Mouse (Mus musculus) Patski (cell line): ENCODE data around the gene Unc45a. TPM values are rescaled to one million over a fixed set of nuclear protein-coding genes. Genes with fewer than 3 reads are reported as not detected.

Experiments
- ATAC-seq: fragments of 100-300 bp; one replicate; pipeline ENCODE4 v1.8.0; 2021
- CTCF ChIA-PET: fragments of 350-600 bp; sonication (Branson Sonifier 250); formaldehyde crosslinking; loops from one replicate; lab custom pipeline; 2022; ENCODE audit warnings: inconsistent platforms; lab: Charles Lee
- POLR2A ChIA-PET: fragments of 350-600 bp; sonication (Branson Sonifier 250); formaldehyde crosslinking; loops from one replicate; lab custom pipeline; 2022; ENCODE audit warnings: antibody characterized with exemption, inconsistent platforms; lab: Charles Lee
- DNase-seq: peaks from one replicate; pipeline ENCODE4 v3.0.0-alpha.2; 2011; ENCODE audit warnings: low read depth, low spot score
- H3K27me3 ChIP-seq: fragments of 371-371 bp; one replicate; pipeline ENCODE4 v1.5.1; 2021
- CTCF ChIP-seq: fragments of 100-300 bp; IDR thresholded peaks from one replicate; pipeline ENCODE4 v1.5.1; 2021
- in situ Hi-C: fragments of 300-500 bp; cut with MboI; formaldehyde crosslinking; loops from 3 replicates; pipeline ENCODE4 v1.11.1; 2018; ENCODE audit warnings: low pct_unique_long_range_greater_than_20kb, mixed read lengths
- polyA plus RNA-seq: library from polyadenylated mRNA; unstranded; gene quantifications from one replicate; pipeline ENCODE4 v1.2.3, GENCODE M21; 2021

Gene Unc45a
- polyA plus RNA-seq, 1 experiment from 2014 or later, result 71.3 TPM

GRCm38 (mm10) chr7:80296462-80296861 lies 44.3 kb downstream of the Unc45a start:
- DNase-seq (no peak), ATAC-seq (no peak)
- in situ Hi-C loops, result no loop called here
- POLR2A ChIA-PET, result interaction anchor here (0.6 to 0.7 kb wide), 2 partner anchors 27 to 42 kb away, joined by 4 to 5 read pairs; no protein-coding TSS in a partner anchor
- TF ChIP-seq CTCF, result no peak
- no peaks in the 10 kb centered on the region for H3K27me3 ChIP-seq
- CTCF ChIA-PET, result interaction anchor here (1.2 kb wide), 1 partner anchor 20 kb away, joined by 3 read pairs; no protein-coding TSS in a partner anchor

- no peak for TF ChIP-seq CTCF
- in situ Hi-C loops, result no loop called here
- DNase-seq (no peak), ATAC-seq (no peak)
- ChIA-PET CTCF (interaction anchor here (2.1 kb wide), 1 partner anchor 13 kb away, joined by 6 read pairs; no protein-coding TSS in a partner anchor), POLR2A (no interaction called here)
- no peaks in the 10 kb centered on the region for H3K27me3 ChIP-seq
Observed at GRCm38 (mm10) chr7:80294764-80295648, 45.8 kb downstream of the Unc45a start.

- POLR2A ChIA-PET, result no interaction called here
- in situ Hi-C loops, result no loop called here
- CTCF ChIA-PET, result interaction anchor here (1.6 to 2.1 kb wide), 2 partner anchors 10 to 13 kb away, joined by 4 to 6 read pairs; no protein-coding TSS in a partner anchor
- peak; percentile 82 for DNase-seq
- TF ChIP-seq CTCF, result no peak
- peak; percentile 88 for ATAC-seq
- no peaks in the 10 kb centered on the region for H3K27me3 ChIP-seq
Observed at GRCm38 (mm10) chr7:80294062-80294763, 46.6 kb downstream of the Unc45a start, which contains the start of gene Prc1. TSS of gene Prc1 (plus strand) at chr7:80294450.

GRCm38 (mm10) chr7:80287736-80288135 lies 53.1 kb downstream of the Unc45a start:
- DNase-seq (no peak), ATAC-seq (no peak)
- ChIA-PET CTCF (no interaction called here), POLR2A (interaction anchor here (0.9 kb wide), 1 partner anchor 10 kb away, joined by 4 read pairs; no protein-coding TSS in a partner anchor)
- TF ChIP-seq CTCF, result no peak
- H3K27me3 ChIP-seq, result no peaks in the 10 kb centered on the region
- in situ Hi-C loops, result no loop called here

- no peak for TF ChIP-seq CTCF
- ATAC-seq, result no peak
- CTCF ChIA-PET, result no interaction called here
- in situ Hi-C loops, result no loop called here
- no peak for DNase-seq
- no peaks in the 10 kb centered on the region for H3K27me3 ChIP-seq
- POLR2A ChIA-PET, result no interaction called here
Observed at GRCm38 (mm10) chr7:80285725-80286124, 55.1 kb downstream of the Unc45a start.

- DNase-seq, result no peak
- ChIA-PET POLR2A (no interaction called here), CTCF (interaction anchor here (1.3 kb wide), 1 partner anchor 9 kb away, joined by 4 read pairs; the partner anchor contains the start of gene Prc1)
- in situ Hi-C loops, result no loop called here
- H3K27me3 ChIP-seq, result no peaks in the 10 kb centered on the region
- no peak for ATAC-seq
- TF ChIP-seq CTCF, result no peak
Observed at GRCm38 (mm10) chr7:80284391-80284790, 56.4 kb downstream of the Unc45a start.

GRCm38 (mm10) chr7:80283226-80283918 lies 57.4 kb downstream of the Unc45a start:
- CTCF ChIA-PET, result interaction anchor here (1.0 kb wide), 1 partner anchor 56 kb away, joined by 3 read pairs; no protein-coding TSS in a partner anchor
- ATAC-seq, result no peak
- POLR2A ChIA-PET, result no interaction called here
- TF ChIP-seq CTCF, result no peak
- H3K27me3 ChIP-seq, result no peaks in the 10 kb centered on the region
- in situ Hi-C loops, result no loop called here
- DNase-seq, result no peak

- ChIA-PET CTCF (interaction anchor here (1.2 to 2.1 kb wide), 3 partner anchors 12 to 147 kb away, joined by 4 to 6 read pairs (median 4); partner anchors contain the start of genes Ngrn and Prc1), POLR2A (no interaction called here)
- ATAC-seq, result no peak
- no peaks in the 10 kb centered on the region for H3K27me3 ChIP-seq
- DNase-seq, result no peak
- no peak for TF ChIP-seq CTCF
- in situ Hi-C loops, result no loop called here
Observed at GRCm38 (mm10) chr7:80281646-80282045, 59.2 kb downstream of the Unc45a start.

GRCm38 (mm10) chr7:80280998-80281397 lies 59.8 kb downstream of the Unc45a start:
- ChIA-PET POLR2A (no interaction called here), CTCF (interaction anchor here (1.1 to 2.1 kb wide), 4 partner anchors 13 to 146 kb away, joined by 3 to 6 read pairs (median 4); partner anchors contain the start of genes Hddc3 and Prc1)
- TF ChIP-seq CTCF, result no peak
- H3K27me3 ChIP-seq, result no peaks in the 10 kb centered on the region
- ATAC-seq, result no peak
- DNase-seq, result no peak
- in situ Hi-C loops, result no loop called here

GRCm38 (mm10) chr7:80280032-80280431 lies 60.8 kb downstream of the Unc45a start:
- ChIA-PET CTCF (interaction anchor here (1.1 to 2.1 kb wide), 3 partner anchors 20 to 146 kb away, joined by 3 to 4 read pairs (median 4); partner anchors contain the start of gene Hddc3), POLR2A (no interaction called here)
- DNase-seq (no peak), ATAC-seq (no peak)
- no peaks in the 10 kb centered on the region for H3K27me3 ChIP-seq
- no peak for TF ChIP-seq CTCF
- in situ Hi-C loops, result no loop called here
